Mouse (Mus musculus) thymus, adult 2 months (tissue): ENCODE results near the gene Gm49340. TPM values are rescaled to one million over a fixed set of nuclear protein-coding genes. Genes with fewer than 3 reads are reported as not detected.
"Not testable (repeated sequence)": the region's sequence is repeated elsewhere in the genome, so short reads cannot be mapped to it uniquely, and the experiment has no call there.

Experiments used
- DNase-seq: peaks from one replicate; pipeline ENCODE4 v3.0.0; 2021
- H3K27ac ChIP-seq: fragments of 200-500 bp; 2 replicates; pipeline ENCODE4 v1.5.1; 2012; ENCODE audit warnings: low read length, control low read depth; ENCODE audit not compliant: control insufficient read depth, insufficient read depth
- H3K27me3 ChIP-seq: fragments of 200-500 bp; 2 replicates; pipeline ENCODE4 v1.6.1; 2012; ENCODE audit warnings: mild to moderate bottlenecking, low read length, moderate library complexity, mixed read lengths; ENCODE audit not compliant: control insufficient read depth, insufficient read depth
- H3K36me3 ChIP-seq: fragments of 200-500 bp; 2 replicates; pipeline ENCODE4 v1.6.1; 2012; ENCODE audit warnings: mild to moderate bottlenecking, low read length, moderate library complexity; ENCODE audit not compliant: control insufficient read depth, insufficient read depth
- H3K4me1 ChIP-seq: fragments of 200-500 bp; replicated peaks from 2 replicates; pipeline ENCODE4 v1.6.1; 2012; ENCODE audit warnings: low read length; ENCODE audit not compliant: control insufficient read depth, insufficient read depth
- H3K4me3 ChIP-seq: fragments of 200-500 bp; 2 replicates; pipeline ENCODE4 v1.5.1; 2012; ENCODE audit warnings: mild to moderate bottlenecking, low read length, control low read depth, moderate library complexity; ENCODE audit not compliant: control insufficient read depth, insufficient read depth
- CTCF ChIP-seq: fragments of 200-500 bp; IDR thresholded peaks from 2 replicates; pipeline ENCODE4 v1.5.1; 2012; ENCODE audit warnings: mild to moderate bottlenecking, control low read depth, low read length, moderate library complexity, borderline replicate concordance; ENCODE audit not compliant: control insufficient read depth, poor library complexity, insufficient read depth; ENCODE audit errors: extremely low read depth
- POLR2A ChIP-seq: fragments of 200-500 bp; IDR thresholded peaks from 2 replicates; pipeline ENCODE4 v1.6.1; 2012; ENCODE audit warnings: mild to moderate bottlenecking, low read length, control low read depth, moderate library complexity; ENCODE audit not compliant: control insufficient read depth, poor library complexity, insufficient read depth; ENCODE audit errors: extremely low read depth
- WGBS: fragments of 180-500 bp; shearing (Covaris S2); methylation state at CpG from one replicate; pipeline ENCODE4 v1.1.7; 2018; 5-methylcytosine and 5-hydroxymethylcytosine counted together
- polyA plus RNA-seq: library from polyadenylated mRNA; depleted of rRNA; stranded (reverse); fragments of >200 nt; gene quantifications from 2 replicates; pipeline ENCODE4 v1.2.3, GENCODE M21; 2012

Gene Gm49340
- polyA plus RNA-seq, 1 experiment: not detected

GRCm38 (mm10) chr11:73303123-73303522 is 26.4 kb upstream of the Gm49340 start:
- no peak for TF ChIP-seq CTCF
- TF ChIP-seq POLR2A: no peak
- 69% methylated on average over 2 of the region's 2 CpGs for WGBS
- no peaks in the 10 kb centered on the region for H3K4me1 ChIP-seq

GRCm38 (mm10) chr11:73315961-73316360 is 13.6 kb upstream of the Gm49340 start:
- Histone ChIP-seq H3K4me3 (no peak overlapping the region), H3K27ac (no peak overlapping the region), H3K36me3 (no peaks in the 10 kb centered on the region), H3K4me1 (no peaks in the 10 kb centered on the region), H3K27me3 (no peaks in the 10 kb centered on the region)
- 72% methylated on average over 3 of the region's 3 CpGs for WGBS
- TF ChIP-seq POLR2A (no peak), CTCF (no peak)
- no peak for DNase-seq

More at GRCm38 (mm10) chr11:73303123-73303522, 26.4 kb upstream of the Gm49340 start:
- H3K4me3 ChIP-seq: no peak overlapping the region
- H3K36me3 ChIP-seq: no peaks in the 10 kb centered on the region
- no peaks in the 10 kb centered on the region for H3K27me3 ChIP-seq
- no peak overlapping the region for H3K27ac ChIP-seq
- no peak for DNase-seq

GRCm38 (mm10) chr11:73318581-73318980 is 11.0 kb upstream of the Gm49340 start:
- H3K27me3 ChIP-seq, H3K4me3 ChIP-seq, H3K36me3 ChIP-seq, DNase-seq, H3K4me1 ChIP-seq, H3K27ac ChIP-seq: not testable (repeated sequence)
- 79% methylated on average over 2 of the region's 2 CpGs for WGBS

GRCm38 (mm10) chr11:73321064-73321463 is 8.5 kb upstream of the Gm49340 start:
- not testable (repeated sequence) for H3K4me1 ChIP-seq, H3K36me3 ChIP-seq, H3K27ac ChIP-seq, DNase-seq, H3K4me3 ChIP-seq, H3K27me3 ChIP-seq
- WGBS: 92% methylated on average over 13 of the region's 13 CpGs

- H3K27me3 ChIP-seq: no peaks in the 10 kb centered on the region
- H3K4me3 ChIP-seq: no peak overlapping the region
- WGBS: 79% methylated on average over 9 of the region's 9 CpGs
- TF ChIP-seq CTCF: no peak
- no peak for TF ChIP-seq POLR2A
- DNase-seq: no peak
- H3K36me3 ChIP-seq: no peaks in the 10 kb centered on the region
- H3K4me1 ChIP-seq: no peaks in the 10 kb centered on the region
- H3K27ac ChIP-seq: no peak overlapping the region
Measured at GRCm38 (mm10) chr11:73323906-73324830, 5.4 kb upstream of the Gm49340 start.

GRCm38 (mm10) chr11:73326485-73326886 is 3.1 kb upstream of the Gm49340 start:
- Histone ChIP-seq H3K36me3 (no peaks in the 10 kb centered on the region), H3K27me3 (no peaks in the 10 kb centered on the region), H3K4me3 (no peak overlapping the region), H3K4me1 (no peaks in the 10 kb centered on the region), H3K27ac (no peak overlapping the region)
- DNase-seq: no peak
- 23% methylated on average over 12 of the region's 12 CpGs for WGBS
- TF ChIP-seq POLR2A (no peak), CTCF (no peak)

- Histone ChIP-seq H3K27ac (no peak overlapping the region), H3K27me3 (no peaks in the 10 kb centered on the region), H3K4me3 (no peak overlapping the region), H3K4me1 (no peaks in the 10 kb centered on the region), H3K36me3 (no peaks in the 10 kb centered on the region)
- DNase-seq: no peak
- WGBS: 83% methylated on average over 4 of the region's 4 CpGs
- no peak for TF ChIP-seq POLR2A
- TF ChIP-seq CTCF: no peak
Measured at GRCm38 (mm10) chr11:73327361-73327760, 2.2 kb upstream of the Gm49340 start.
